Mouse (Mus musculus) CH12.LX (cell line): ENCODE results near the gene Slc25a21. TPM values are rescaled to one million over a fixed set of nuclear protein-coding genes. Genes with fewer than 3 reads are reported as not detected.

Source experiments
- DNase-seq: peaks from one replicate; pipeline ENCODE4 v3.0.0-alpha.2; 2013; ENCODE audit errors: extremely low read depth
- H3K27ac ChIP-seq: 2 replicates; pipeline ENCODE4 v1.5.1; 2012; ENCODE audit warnings: low read depth, mild to moderate bottlenecking, control low read depth, moderate library complexity; ENCODE audit not compliant: insufficient read depth
- H3K27me3 ChIP-seq: replicated peaks from 2 replicates; pipeline ENCODE3; 2012; ENCODE audit warnings: inconsistent platforms
- H3K36me3 ChIP-seq, 2 experiments: replicated peaks in 1 of 2; 2 replicates each; pipeline versions ENCODE3 to v1.6.1; 2012; ENCODE audit warnings: inconsistent platforms in 1 of 2, low read length in 1 of 2, mild to moderate bottlenecking in 1 of 2, mixed read lengths in 1 of 2, moderate library complexity in 1 of 2; ENCODE audit not compliant: control insufficient read depth in 1 of 2, insufficient read depth in 1 of 2
- H3K4me1 ChIP-seq, 2 experiments: 2 replicates each; pipeline ENCODE4 v1.6.1; 2012; ENCODE audit warnings: inconsistent platforms in 1 of 2, moderate library complexity in 1 of 2; ENCODE audit not compliant: insufficient read depth in 2 of 2, control insufficient read depth in 1 of 2
- H3K4me2 ChIP-seq: 2 replicates; pipeline ENCODE4 v1.6.1; 2012; ENCODE audit warnings: low read depth, mild to moderate bottlenecking, control low read depth; ENCODE audit not compliant: poor library complexity, insufficient read depth, severe bottlenecking
- H3K4me3 ChIP-seq, 3 experiments: fragments of 150-350 bp in 1 of 3; sonication (generic) in 1 of 3; replicated peaks in 1 of 3; 2 replicates each; pipeline versions ENCODE3 to v1.5.1; 2011 to 2012; ENCODE audit warnings: low read depth in 2 of 3, low read length in 2 of 3, mild to moderate bottlenecking in 2 of 3, moderate library complexity in 2 of 3, control low read depth in 1 of 3, improper control_type of control experiment in 1 of 3, inconsistent platforms in 1 of 3, mixed read lengths in 1 of 3; ENCODE audit not compliant: poor library complexity in 1 of 3
- H3K79me2 ChIP-seq: replicated peaks from 2 replicates; pipeline ENCODE4 v1.6.1; 2012; ENCODE audit warnings: mild to moderate bottlenecking, moderate library complexity; ENCODE audit not compliant: control insufficient read depth, poor library complexity, insufficient read depth, severe bottlenecking; ENCODE audit errors: extremely low read depth
- H3K9ac ChIP-seq: 2 replicates; pipeline ENCODE4 v1.6.1; 2012; ENCODE audit warnings: low read depth, mild to moderate bottlenecking, control low read depth, moderate library complexity; ENCODE audit not compliant: insufficient read depth
- H3K9me3 ChIP-seq: replicated peaks from 2 replicates; pipeline ENCODE3; 2012; ENCODE audit warnings: low read length, inconsistent platforms, mixed read lengths
- BHLHE40 ChIP-seq: IDR thresholded peaks from 2 replicates; pipeline ENCODE4 v1.6.1; 2011; ENCODE audit warnings: mild to moderate bottlenecking, low read depth, low read length, improper control_type of control experiment
- E2F4 ChIP-seq: IDR thresholded peaks from 2 replicates; pipeline ENCODE4 v1.6.1; 2011; ENCODE audit warnings: low read depth, low read length, improper control_type of control experiment; ENCODE audit not compliant: insufficient replicate concordance
- ELF1 ChIP-seq: IDR thresholded peaks from 2 replicates; pipeline ENCODE4 v1.6.1; 2014; ENCODE audit warnings: low read depth, mild to moderate bottlenecking, inconsistent platforms, low read length, improper control_type of control experiment
- EP300 ChIP-seq: IDR thresholded peaks from 2 replicates; pipeline ENCODE4 v1.6.1; 2011; ENCODE audit warnings: low read length, improper control_type of control experiment
- ETS1 ChIP-seq: conservative IDR thresholded peaks from 2 replicates; pipeline ENCODE4 v1.6.1; 2012; ENCODE audit warnings: low read depth, mild to moderate bottlenecking, inconsistent platforms, low read length, improper control_type of control experiment, moderate library complexity
- GABPA ChIP-seq: IDR thresholded peaks from 2 replicates; pipeline ENCODE4 v1.6.1; 2012; ENCODE audit warnings: low read depth, low read length, improper control_type of control experiment, inconsistent platforms; ENCODE audit not compliant: insufficient replicate concordance
- HCFC1 ChIP-seq: IDR thresholded peaks from 2 replicates; pipeline ENCODE4 v1.6.1; 2012; ENCODE audit warnings: low read depth, mild to moderate bottlenecking, inconsistent platforms, low read length, improper control_type of control experiment
- JUN ChIP-seq: IDR thresholded peaks from 2 replicates; pipeline ENCODE4 v1.6.1; 2011; ENCODE audit warnings: low read depth, mild to moderate bottlenecking, low read length, improper control_type of control experiment, moderate library complexity; ENCODE audit not compliant: insufficient read depth
- KAT2A ChIP-seq: IDR thresholded peaks from 2 replicates; pipeline ENCODE4 v1.6.1; 2012; ENCODE audit warnings: low read length, improper control_type of control experiment, inconsistent platforms; ENCODE audit not compliant: insufficient replicate concordance
- MAFK ChIP-seq: IDR thresholded peaks from 2 replicates; pipeline ENCODE4 v1.6.1; 2011; ENCODE audit warnings: low read length, improper control_type of control experiment; ENCODE audit not compliant: insufficient replicate concordance
- MAX ChIP-seq: IDR thresholded peaks from 2 replicates; pipeline ENCODE4 v1.6.1; 2011; ENCODE audit warnings: low read length, improper control_type of control experiment
- MEF2A ChIP-seq: IDR thresholded peaks from 2 replicates; pipeline ENCODE4 v1.6.1; 2014; ENCODE audit warnings: low read depth, mild to moderate bottlenecking, inconsistent platforms, low read length, improper control_type of control experiment, borderline replicate concordance
- MXI1 ChIP-seq: IDR thresholded peaks from 2 replicates; pipeline ENCODE4 v1.6.1; 2011; ENCODE audit warnings: mild to moderate bottlenecking, low read depth, low read length, improper control_type of control experiment
- MYC ChIP-seq: IDR thresholded peaks from 2 replicates; pipeline ENCODE4 v1.6.1; 2011; ENCODE audit warnings: low read depth, mild to moderate bottlenecking, improper control_type of control experiment, low read length
- NRF1 ChIP-seq: IDR thresholded peaks from 2 replicates; pipeline ENCODE4 v1.6.1; 2014; ENCODE audit warnings: low read depth, mild to moderate bottlenecking, inconsistent platforms, low read length, improper control_type of control experiment, moderate library complexity
- PAX5 ChIP-seq: IDR thresholded peaks from 2 replicates; pipeline ENCODE4 v1.6.1; 2012; ENCODE audit warnings: low read length, inconsistent platforms, mixed read lengths
- POLR2AphosphoS2 ChIP-seq: IDR thresholded peaks from 2 replicates; pipeline ENCODE4 v1.6.1; 2011; ENCODE audit warnings: low read depth, low read length, improper control_type of control experiment
- RAD21 ChIP-seq: IDR thresholded peaks from 2 replicates; pipeline ENCODE4 v1.6.1; 2011; ENCODE audit warnings: low read depth, mild to moderate bottlenecking, low read length, improper control_type of control experiment, moderate library complexity
- RCOR1 ChIP-seq: conservative IDR thresholded peaks from 2 replicates; pipeline ENCODE4 v1.6.1; 2012; ENCODE audit warnings: low read depth, mild to moderate bottlenecking, inconsistent platforms, low read length, improper control_type of control experiment
- SIN3A ChIP-seq: IDR thresholded peaks from 2 replicates; pipeline ENCODE4 v1.6.1; 2012; ENCODE audit warnings: low read length, improper control_type of control experiment, inconsistent platforms
- SMC3 ChIP-seq: IDR thresholded peaks from 2 replicates; pipeline ENCODE4 v1.6.1; 2011; ENCODE audit warnings: low read depth, low read length, improper control_type of control experiment
- TBP ChIP-seq: conservative IDR thresholded peaks from 2 replicates; pipeline ENCODE4 v1.6.1; 2011; ENCODE audit warnings: low read depth, low read length, improper control_type of control experiment
- UBTF ChIP-seq: IDR thresholded peaks from 2 replicates; pipeline ENCODE4 v1.6.1; 2012; ENCODE audit warnings: low read depth, mild to moderate bottlenecking, inconsistent platforms, low read length, improper control_type of control experiment, moderate library complexity
- USF1 ChIP-seq: IDR thresholded peaks from 2 replicates; pipeline ENCODE4 v1.6.1; 2014; ENCODE audit warnings: low read depth, mild to moderate bottlenecking, inconsistent platforms, low read length, improper control_type of control experiment
- ZC3H11A ChIP-seq: IDR thresholded peaks from 2 replicates; pipeline ENCODE4 v1.6.1; 2012; ENCODE audit warnings: low read depth, mild to moderate bottlenecking, inconsistent platforms, low read length, improper control_type of control experiment
- ZNF384 ChIP-seq: IDR thresholded peaks from 2 replicates; pipeline ENCODE4 v1.6.1; 2012; ENCODE audit warnings: low read depth, low read length, improper control_type of control experiment, inconsistent platforms
- dilution Hi-C: fragments of 300-500 bp; cut with MboI; formaldehyde crosslinking; loops from 2 replicates; pipeline ENCODE4 v1.14.3; 2020; ENCODE audit warnings: low sequenced_read_pairs; ENCODE audit not compliant: extremely low pct_unique_long_range_greater_than_20kb, extremely low pct_ligation_motif_present
- in situ Hi-C: fragments of 300-500 bp; cut with MboI; formaldehyde crosslinking; loops from 3 replicates; pipeline ENCODE4 v1.14.3; 2019; ENCODE audit warnings: low sequenced_read_pairs, low pct_ligation_motif_present, low pct_unique_long_range_greater_than_20kb, mixed read lengths
- polyA plus RNA-seq: library from polyadenylated mRNA; unstranded; fragments of >175 nt; gene quantifications from 2 replicates; pipeline ENCODE4 v1.2.1, GENCODE M21; 2012; ENCODE audit warnings: low read depth; ENCODE audit not compliant: insufficient read length
- total RNA-seq, 2 experiments: library from RNA; depleted of rRNA; stranded (reverse); fragments of 300-350 nt in 1 of 2; fragments of >200 nt in 1 of 2; gene quantifications; 2 replicates each; pipeline ENCODE4 v1.2.3; 2012 to 2014

The Slc25a21 gene
- total and polyA plus RNA-seq, 3 experiments: not detected

- TF ChIP-seq RCOR1 (no peak), SMC3 (no peak), PAX5 (no peak), MXI1 (no peak), JUN (no peak), USF1 (no peak), POLR2AphosphoS2 (no peak), NRF1 (no peak), ELF1 (no peak), E2F4 (no peak), HCFC1 (no peak), MAFK (no peak), KAT2A (no peak), SIN3A (no peak), GABPA (no peak), ZNF384 (no peak), MYC (no peak), EP300 (no peak), ZC3H11A (no peak), RAD21 (no peak)
- TF ChIP-seq, all 38 proteins: peak for 0
- DNase-seq: no peak
- in situ Hi-C loops: loop anchor here (10.0 to 25.0 kb wide), 2 partner anchors 511 to 603 kb away; partner anchors contain the start of gene Pax9
- H3K27me3 ChIP-seq: no peaks in the 10 kb centered on the region
- no peaks in the 10 kb centered on the region for H3K79me2 ChIP-seq
- no peak overlapping the region for H3K27ac ChIP-seq
- H3K4me1 ChIP-seq: no peaks in the 10 kb centered on the region
- H3K4me2 ChIP-seq: no peak overlapping the region
- dilution Hi-C loops: no loop called here
- no peak overlapping the region for H3K9ac ChIP-seq
- no peaks in the 10 kb centered on the region for H3K9me3 ChIP-seq
- no peaks in the 10 kb centered on the region for H3K36me3 ChIP-seq
- no peak overlapping the region for H3K4me3 ChIP-seq
Measured at GRCm38 (mm10) chr12:57198269-57198668, 997 bp upstream of the Slc25a21 start.

- Histone ChIP-seq H3K4me3 (no peak overlapping the region), H3K79me2 (no peaks in the 10 kb centered on the region), H3K4me2 (no peak overlapping the region), H3K27me3 (no peaks in the 10 kb centered on the region), H3K36me3 (no peaks in the 10 kb centered on the region), H3K4me1 (no peaks in the 10 kb centered on the region), H3K9ac (no peak overlapping the region), H3K27ac (no peak overlapping the region), H3K9me3 (no peaks in the 10 kb centered on the region)
- DNase-seq: no peak
- dilution Hi-C loops (no loop called here), in situ Hi-C loops (loop anchor here (10.0 to 25.0 kb wide), 2 partner anchors 509 to 602 kb away; partner anchors contain the start of gene Pax9)
- TF ChIP-seq JUN: no peak
- no peak for TF ChIP-seq BHLHE40
- TF ChIP-seq KAT2A: no peak
- TF ChIP-seq MAFK: no peak
- no peak for TF ChIP-seq PAX5
- TF ChIP-seq GABPA: no peak
- TF ChIP-seq TBP: no peak
- TF ChIP-seq MAX: no peak
- no peak for TF ChIP-seq MYC
- TF ChIP-seq POLR2AphosphoS2: no peak
- no peak for TF ChIP-seq MEF2A
- TF ChIP-seq UBTF: no peak
- TF ChIP-seq ETS1: no peak
- TF ChIP-seq ELF1: no peak
Measured at GRCm38 (mm10) chr12:57196608-57197362, 487 bp downstream of the Slc25a21 start.
